Mouse (Mus musculus): ENCODE data around the gene Plce1. TPM values are rescaled to one million over a fixed set of nuclear protein-coding genes. Genes with fewer than 3 reads are reported as not detected.
"Not testable (repeated sequence)": the region's sequence is repeated elsewhere in the genome, so short reads cannot be mapped to it uniquely, and the experiment has no call there.

Plce1 gene
- polyA plus RNA-seq, 1 experiment from 2014 or later = 3.4 TPM

DNA sequence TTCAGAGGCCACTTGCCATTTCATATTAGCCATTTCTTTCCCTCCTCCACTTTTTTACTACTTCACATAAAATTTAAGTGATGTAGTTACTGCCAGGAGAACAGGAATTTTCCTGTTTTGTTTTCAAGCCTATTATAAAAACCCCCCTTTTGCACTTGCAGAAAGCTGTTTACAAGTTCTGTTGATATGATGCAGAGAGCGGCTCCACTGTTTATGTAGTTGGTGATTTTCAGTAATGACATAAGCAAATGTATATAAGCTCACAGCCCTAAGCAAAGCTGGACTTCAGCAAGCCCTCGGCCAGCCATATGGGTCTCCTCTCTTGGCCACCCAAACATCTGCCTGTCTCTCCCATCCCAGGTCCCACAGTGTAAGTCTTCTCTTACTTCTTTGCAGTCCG is 59.6 kb downstream of the Plce1 start:
- no peaks in the 10 kb centered on the region for H3K4me1 ChIP-seq (ENCODE audit: control insufficient read depth, insufficient read depth, low read length)
- H3K9me3 ChIP-seq (replicated peaks; ENCODE audit: control insufficient read depth, low read length) = no peaks in the 10 kb centered on the region
- no peak overlapping the region for H3K9ac ChIP-seq (replicated peaks; ENCODE audit: low read length)
- H3K4me3 ChIP-seq (ENCODE audit: low read depth, low read length) = no peak overlapping the region
- ATAC-seq (replicated peaks; ENCODE audit: insufficient number of reproducible peaks, low FRiP score, low TSS enrichment, low read depth) (no peak), DNase-seq (ENCODE audit: low spot score) (no peak)
- no peak overlapping the region for H3K4me2 ChIP-seq (ENCODE audit: low read depth, low read length)
- H3K27ac ChIP-seq (replicated peaks; ENCODE audit: low read depth, low read length) = no peak overlapping the region
- H3K27me3 ChIP-seq (ENCODE audit: control insufficient read depth, insufficient read depth, low read length) = no peaks in the 10 kb centered on the region
- no peaks in the 10 kb centered on the region for H3K36me3 ChIP-seq (replicated peaks; ENCODE audit: control insufficient read depth, insufficient read depth, low read depth, low read length)
- WGBS = 80% methylated on average over 3 of the region's 3 CpGs

DNA sequence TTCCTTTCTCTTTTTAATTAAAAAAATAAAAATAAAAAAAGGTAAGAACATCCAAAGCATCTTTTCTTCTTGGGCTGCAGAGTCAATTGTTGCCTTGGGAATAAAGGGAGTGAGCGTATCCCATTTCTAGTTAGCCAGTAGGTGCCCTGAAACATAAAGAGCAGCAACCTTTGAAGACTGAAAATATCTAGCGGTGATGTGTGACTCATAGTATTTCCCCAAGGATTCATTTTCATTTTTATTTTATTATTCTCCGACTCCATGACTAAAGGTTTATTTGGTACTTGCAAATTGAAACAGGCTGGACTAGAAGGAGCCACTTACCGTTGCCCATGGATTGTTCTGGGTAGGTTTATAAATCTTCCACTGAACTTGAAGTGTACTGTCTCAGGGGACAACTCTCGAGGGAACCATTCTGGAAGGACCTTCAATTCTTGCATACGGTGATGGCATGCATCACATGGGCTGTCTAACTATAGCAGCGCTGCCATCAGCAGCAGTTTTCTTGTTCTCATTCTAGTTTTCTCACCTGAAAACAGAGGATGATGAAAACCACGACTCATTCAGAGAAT is 68.7 kb downstream of the Plce1 start:
- ATAC-seq (replicated peaks; ENCODE audit: insufficient number of reproducible peaks, low FRiP score, low TSS enrichment, low read depth) (no peak), DNase-seq (ENCODE audit: low spot score) (no peak)
- H3K4me3 ChIP-seq (ENCODE audit: low read depth, low read length) = no peak overlapping the region
- no peaks in the 10 kb centered on the region for H3K4me1 ChIP-seq (ENCODE audit: control insufficient read depth, insufficient read depth, low read length)
- 82% methylated on average over 8 of the region's 8 CpGs for WGBS
- H3K9ac ChIP-seq (replicated peaks; ENCODE audit: low read length) = no peak overlapping the region
- no peak overlapping the region for H3K27ac ChIP-seq (replicated peaks; ENCODE audit: low read depth, low read length)
- H3K36me3 ChIP-seq (replicated peaks; ENCODE audit: control insufficient read depth, insufficient read depth, low read depth, low read length) = no peaks in the 10 kb centered on the region; the same call in 1 of the 2 replicates
- H3K27me3 ChIP-seq (ENCODE audit: control insufficient read depth, insufficient read depth, low read length) = no peaks in the 10 kb centered on the region
- no peaks in the 10 kb centered on the region for H3K9me3 ChIP-seq (replicated peaks; ENCODE audit: control insufficient read depth, low read length)
- no peak overlapping the region for H3K4me2 ChIP-seq (ENCODE audit: low read depth, low read length)

DNA sequence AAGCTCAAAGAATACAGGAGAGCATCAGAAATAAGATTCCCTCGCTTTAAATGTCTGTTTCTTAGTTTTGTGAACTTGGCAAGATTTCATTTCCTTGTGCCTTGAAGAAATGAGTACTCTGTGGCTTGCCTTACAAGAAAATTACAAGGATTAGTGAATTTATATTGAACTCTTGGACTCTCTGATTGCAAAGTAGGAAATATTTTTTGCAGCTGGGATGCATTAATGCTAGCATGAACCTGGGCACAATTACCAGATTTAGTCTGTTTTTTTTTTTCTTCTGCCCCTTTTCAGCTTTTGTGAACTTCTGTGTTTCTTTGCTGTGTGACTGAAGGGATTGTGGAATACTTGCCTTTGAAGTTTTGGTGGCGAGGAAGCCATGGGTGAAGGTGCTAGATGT is 72.6 kb downstream of the Plce1 start:
- Histone ChIP-seq H3K27ac (replicated peaks; ENCODE audit: low read depth, low read length) (no peak overlapping the region), H3K9me3 (replicated peaks; ENCODE audit: control insufficient read depth, low read length) (no peaks in the 10 kb centered on the region), H3K4me2 (ENCODE audit: low read depth, low read length) (no peak overlapping the region), H3K4me3 (ENCODE audit: low read depth, low read length) (no peak overlapping the region), H3K4me1 (ENCODE audit: control insufficient read depth, insufficient read depth, low read length) (no peaks in the 10 kb centered on the region), H3K36me3 (replicated peaks; ENCODE audit: control insufficient read depth, insufficient read depth, low read depth, low read length) (no peaks in the 10 kb centered on the region; the same call in 1 of the 2 replicates), H3K9ac (replicated peaks; ENCODE audit: low read length) (no peak overlapping the region), H3K27me3 (ENCODE audit: control insufficient read depth, insufficient read depth, low read length) (no peaks in the 10 kb centered on the region)
- no peak for ATAC-seq (replicated peaks; ENCODE audit: insufficient number of reproducible peaks, low FRiP score, low TSS enrichment, low read depth)
- 58% methylated on average over 2 of the region's 2 CpGs for WGBS
- peak; percentile 66 for DNase-seq (ENCODE audit: low spot score)

DNA sequence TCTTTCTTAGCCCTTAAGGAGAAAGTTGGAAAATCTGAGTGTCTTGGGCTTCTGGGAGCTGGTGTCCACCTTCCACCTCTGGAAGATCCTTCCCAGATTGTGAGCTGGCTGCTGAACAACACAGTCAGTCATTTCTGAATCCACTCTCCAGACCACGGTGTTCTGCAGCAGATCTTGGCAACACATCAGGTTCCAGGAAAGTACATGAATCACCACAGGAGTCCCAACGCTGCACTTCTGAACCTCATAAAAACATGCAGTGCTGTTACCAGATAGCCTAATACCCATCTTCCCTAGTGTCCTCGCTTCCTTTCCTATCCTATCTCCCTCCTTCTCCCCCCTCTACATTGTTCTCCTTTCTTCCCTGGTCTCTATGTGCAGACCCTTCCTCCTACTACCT is 74.5 kb downstream of the Plce1 start:
- Histone ChIP-seq H3K4me3 (ENCODE audit: low read depth, low read length) (no peak overlapping the region), H3K27ac (replicated peaks; ENCODE audit: low read depth, low read length) (no peak overlapping the region), H3K4me1 (ENCODE audit: control insufficient read depth, insufficient read depth, low read length) (no peaks in the 10 kb centered on the region), H3K9me3 (replicated peaks; ENCODE audit: control insufficient read depth, low read length) (no peaks in the 10 kb centered on the region), H3K4me2 (ENCODE audit: low read depth, low read length) (no peak overlapping the region), H3K36me3 (replicated peaks; ENCODE audit: control insufficient read depth, insufficient read depth, low read depth, low read length) (no peaks in the 10 kb centered on the region), H3K27me3 (ENCODE audit: control insufficient read depth, insufficient read depth, low read length) (no peaks in the 10 kb centered on the region), H3K9ac (replicated peaks; ENCODE audit: low read length) (no peak overlapping the region)
- 94% methylated on average over 3 of the region's 3 CpGs for WGBS
- no peak for ATAC-seq (replicated peaks; ENCODE audit: insufficient number of reproducible peaks, low FRiP score, low TSS enrichment, low read depth)
- DNase-seq (ENCODE audit: low spot score) = no peak

DNA sequence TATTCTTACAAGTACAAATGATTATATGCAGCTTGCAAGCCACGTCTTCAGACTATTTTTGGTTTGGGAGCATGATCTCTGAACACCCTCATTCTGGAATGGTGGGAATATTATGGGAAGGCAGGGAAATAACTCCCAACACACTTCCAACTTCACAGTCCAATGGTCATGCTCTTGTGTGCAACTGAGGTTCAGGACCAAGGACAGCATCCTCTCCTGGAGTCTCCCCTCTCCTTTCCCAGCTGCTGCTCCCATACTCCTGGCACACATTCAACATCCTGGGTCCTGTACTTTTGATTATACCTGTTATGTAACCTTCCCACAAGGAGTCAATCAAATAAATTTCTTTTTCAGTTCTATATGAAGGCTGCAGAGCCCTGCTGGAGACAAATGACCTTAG is 77.9 kb downstream of the Plce1 start:
- H3K27me3 ChIP-seq (ENCODE audit: control insufficient read depth, insufficient read depth, low read length) = no peaks in the 10 kb centered on the region
- H3K27ac ChIP-seq (replicated peaks; ENCODE audit: low read depth, low read length) = no peak overlapping the region
- DNase-seq (ENCODE audit: low spot score) (peak; percentile 81), ATAC-seq (replicated peaks; ENCODE audit: insufficient number of reproducible peaks, low FRiP score, low TSS enrichment, low read depth) (no peak)
- no peak overlapping the region for H3K4me2 ChIP-seq (ENCODE audit: low read depth, low read length)
- no peak overlapping the region for H3K9ac ChIP-seq (replicated peaks; ENCODE audit: low read length)
- no peak overlapping the region for H3K4me3 ChIP-seq (ENCODE audit: low read depth, low read length)
- H3K9me3 ChIP-seq (replicated peaks; ENCODE audit: control insufficient read depth, low read length) = no peaks in the 10 kb centered on the region
- 59% methylated on average over 1 of the region's 1 CpGs for WGBS
- H3K36me3 ChIP-seq (replicated peaks; ENCODE audit: control insufficient read depth, insufficient read depth, low read depth, low read length) = no peaks in the 10 kb centered on the region
- no peaks in the 10 kb centered on the region for H3K4me1 ChIP-seq (ENCODE audit: control insufficient read depth, insufficient read depth, low read length)

DNA sequence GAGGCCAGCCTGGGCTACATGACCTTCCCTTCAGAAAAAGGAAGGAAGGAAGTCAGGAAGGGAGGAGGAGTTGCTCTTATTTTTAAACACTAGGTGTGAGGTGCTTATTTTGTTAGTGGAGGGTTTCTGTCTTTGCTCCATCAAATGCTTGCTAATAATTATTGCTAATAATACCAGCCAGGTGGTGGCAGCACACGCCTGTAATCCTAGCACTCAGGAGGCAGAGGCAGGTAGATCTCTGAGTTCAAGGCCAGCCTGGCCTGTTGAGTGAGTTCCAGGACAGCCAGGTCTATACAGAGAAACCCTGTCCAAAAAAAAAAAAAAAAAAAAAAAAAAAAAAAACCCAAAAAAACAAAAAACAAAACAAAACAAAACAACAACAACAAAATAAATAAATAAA is 81.0 kb downstream of the Plce1 start:
- not testable (repeated sequence) for ATAC-seq (replicated peaks; ENCODE audit: insufficient number of reproducible peaks, low FRiP score, low TSS enrichment, low read depth); H3K4me2 ChIP-seq (ENCODE audit: low read depth, low read length); H3K9ac ChIP-seq (replicated peaks; ENCODE audit: low read length); H3K4me3 ChIP-seq (ENCODE audit: low read depth, low read length); H3K27me3 ChIP-seq (ENCODE audit: control insufficient read depth, insufficient read depth, low read length); H3K36me3 ChIP-seq (replicated peaks; ENCODE audit: control insufficient read depth, insufficient read depth, low read depth, low read length); H3K9me3 ChIP-seq (replicated peaks; ENCODE audit: control insufficient read depth, low read length); DNase-seq (ENCODE audit: low spot score); H3K27ac ChIP-seq (replicated peaks; ENCODE audit: low read depth, low read length); H3K4me1 ChIP-seq (ENCODE audit: control insufficient read depth, insufficient read depth, low read length)
- whole genome bisulfite sequencing = 90% methylated on average over 1 of the region's 1 CpGs

DNA sequence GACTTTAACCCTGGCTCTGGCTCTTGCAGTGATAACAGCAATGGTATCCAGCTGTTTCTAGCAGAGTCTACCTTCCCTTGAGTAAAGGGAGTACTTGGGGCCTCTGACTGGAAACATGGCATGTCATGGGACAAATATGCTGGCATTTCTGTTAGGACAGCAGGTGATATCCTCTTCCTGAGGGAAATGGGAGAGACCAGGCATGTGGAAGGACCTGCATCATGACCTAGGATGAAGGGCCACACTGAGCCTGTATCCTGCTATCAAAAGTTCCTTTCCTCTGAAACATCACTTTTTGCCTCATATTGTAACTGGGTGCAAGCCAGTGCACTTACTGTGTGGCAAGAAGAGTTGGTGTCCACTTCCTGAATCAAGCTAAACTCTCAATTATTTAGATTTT is 85.2 kb downstream of the Plce1 start:
- H3K4me3 ChIP-seq (ENCODE audit: low read depth, low read length) = no peak overlapping the region
- H3K9ac ChIP-seq (replicated peaks; ENCODE audit: low read length) = no peak overlapping the region
- DNase-seq (ENCODE audit: low spot score) (no peak), ATAC-seq (replicated peaks; ENCODE audit: insufficient number of reproducible peaks, low FRiP score, low TSS enrichment, low read depth) (no peak)
- H3K27ac ChIP-seq (replicated peaks; ENCODE audit: low read depth, low read length) = no peak overlapping the region
- H3K9me3 ChIP-seq (replicated peaks; ENCODE audit: control insufficient read depth, low read length) = no peaks in the 10 kb centered on the region
- no peaks in the 10 kb centered on the region for H3K36me3 ChIP-seq (replicated peaks; ENCODE audit: control insufficient read depth, insufficient read depth, low read depth, low read length)
- H3K4me2 ChIP-seq (ENCODE audit: low read depth, low read length) = no peak overlapping the region
- no peaks in the 10 kb centered on the region for H3K4me1 ChIP-seq (ENCODE audit: control insufficient read depth, insufficient read depth, low read length)
- no peaks in the 10 kb centered on the region for H3K27me3 ChIP-seq (ENCODE audit: control insufficient read depth, insufficient read depth, low read length)

DNA sequence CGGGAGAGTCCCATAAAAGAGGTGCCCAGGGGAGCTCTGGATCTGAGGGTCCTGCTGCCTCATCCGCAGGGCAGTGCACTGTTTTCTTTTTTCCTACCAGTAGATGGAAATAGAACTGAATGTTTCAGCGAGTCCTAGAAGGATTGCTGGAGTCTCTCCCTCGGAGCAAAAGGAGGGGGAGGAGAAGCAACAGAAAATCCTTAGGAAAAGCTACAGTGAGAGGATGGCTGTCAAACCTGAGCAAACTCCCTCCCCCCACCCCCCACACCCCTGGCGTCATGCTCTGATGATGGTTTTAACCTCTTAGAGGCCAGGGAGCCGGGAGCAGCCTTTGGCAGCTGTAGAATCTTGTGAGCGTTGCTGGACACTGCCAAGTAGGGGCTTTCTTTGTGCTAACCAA is 85.8 kb downstream of the Plce1 start:
- no peak overlapping the region for H3K4me2 ChIP-seq (ENCODE audit: low read depth, low read length)
- 18% methylated on average over 7 of the region's 7 CpGs for WGBS
- peak; percentile 35 for DNase-seq (ENCODE audit: low spot score)

More for the DNA sequence above, 85.8 kb downstream of the Plce1 start:
- H3K36me3 ChIP-seq (replicated peaks; ENCODE audit: control insufficient read depth, insufficient read depth, low read depth, low read length) = no peaks in the 10 kb centered on the region
- H3K4me3 ChIP-seq (ENCODE audit: low read depth, low read length) = no peak overlapping the region
- no peaks in the 10 kb centered on the region for H3K9me3 ChIP-seq (replicated peaks; ENCODE audit: control insufficient read depth, low read length)
- no peak overlapping the region for H3K27ac ChIP-seq (replicated peaks; ENCODE audit: low read depth, low read length)
- H3K4me1 ChIP-seq (ENCODE audit: control insufficient read depth, insufficient read depth, low read length) = no peaks in the 10 kb centered on the region
- H3K9ac ChIP-seq (replicated peaks; ENCODE audit: low read length) = no peak overlapping the region
- no peak for ATAC-seq (replicated peaks; ENCODE audit: insufficient number of reproducible peaks, low FRiP score, low TSS enrichment, low read depth)
- H3K27me3 ChIP-seq (ENCODE audit: control insufficient read depth, insufficient read depth, low read length) = no peaks in the 10 kb centered on the region

Data from embryonic facial prominence, embryonic 11.5 days (tissue).